Mouse (Mus musculus) midbrain, embryonic 11.5 days (tissue): ENCODE data around the gene Tbc1d7. TPM values are rescaled to one million over a fixed set of nuclear protein-coding genes. Genes with fewer than 3 reads are reported as not detected.

ENCODE experiments used
- ATAC-seq: fragments of 200-750 bp; cut with Nextera tagmentation; 2 replicates; pipeline ENCODE4 v1.8.0; 2017; ENCODE audit warnings: moderate TSS enrichment, moderate library complexity; ENCODE audit not compliant: low FRiP score
- DNase-seq: peaks from one replicate; pipeline ENCODE4 v3.0.0; 2015; ENCODE audit warnings: low spot score; ENCODE audit errors: missing footprints
- H3K27ac ChIP-seq: fragments of 300-500 bp; sonication (generic); 2 replicates; pipeline ENCODE4 v1.5.1; 2014; ENCODE audit warnings: low read depth, low read length
- H3K27me3 ChIP-seq: fragments of 300-500 bp; sonication (generic); 2 replicates; pipeline ENCODE4 v1.6.1; 2014; ENCODE audit warnings: mild to moderate bottlenecking, low read length, moderate library complexity, mixed read lengths; ENCODE audit not compliant: control insufficient read depth, insufficient read depth
- H3K36me3 ChIP-seq: fragments of 300-500 bp; sonication (generic); 2 replicates; pipeline ENCODE4 v1.6.1; 2014; ENCODE audit warnings: mild to moderate bottlenecking, low read length, moderate library complexity, mixed read lengths; ENCODE audit not compliant: control insufficient read depth, insufficient read depth
- H3K4me1 ChIP-seq: fragments of 300-500 bp; sonication (generic); 2 replicates; pipeline ENCODE4 v1.6.1; 2014; ENCODE audit warnings: low read length; ENCODE audit not compliant: control insufficient read depth, insufficient read depth
- H3K4me2 ChIP-seq: fragments of 300-500 bp; sonication (generic); 2 replicates; pipeline ENCODE4 v1.6.1; 2014; ENCODE audit warnings: mild to moderate bottlenecking, moderate library complexity
- H3K4me3 ChIP-seq: fragments of 300-500 bp; sonication (generic); 2 replicates; pipeline ENCODE4 v1.5.1; 2014; ENCODE audit warnings: low read depth, low read length
- H3K9ac ChIP-seq: fragments of 300-500 bp; sonication (generic); 2 replicates; pipeline ENCODE4 v1.6.1; 2014; ENCODE audit warnings: low read length
- H3K9me3 ChIP-seq: fragments of 300-500 bp; sonication (generic); 2 replicates; pipeline ENCODE4 v1.6.1; 2016; ENCODE audit warnings: low read length; ENCODE audit not compliant: control insufficient read depth
- WGBS: fragments of 180-500 bp; shearing (Covaris S2); extraction: QIAGEN DNeasy Blood & Tissue Kit; methylation state at CpG from one replicate; pipeline ENCODE4 v1.1.7; 2014; 5-methylcytosine and 5-hydroxymethylcytosine counted together
- polyA plus RNA-seq: library from polyadenylated mRNA; unstranded; fragments of >200 nt; fragmentation: Nextera tagmentation; extraction: Ambion mirVana; gene quantifications from 2 replicates; pipeline ENCODE4 v1.2.1, GENCODE M21; 2014

Gene Tbc1d7
- polyA plus RNA-seq, result 70.2 and 71.5 TPM in 2 replicates

DNA sequence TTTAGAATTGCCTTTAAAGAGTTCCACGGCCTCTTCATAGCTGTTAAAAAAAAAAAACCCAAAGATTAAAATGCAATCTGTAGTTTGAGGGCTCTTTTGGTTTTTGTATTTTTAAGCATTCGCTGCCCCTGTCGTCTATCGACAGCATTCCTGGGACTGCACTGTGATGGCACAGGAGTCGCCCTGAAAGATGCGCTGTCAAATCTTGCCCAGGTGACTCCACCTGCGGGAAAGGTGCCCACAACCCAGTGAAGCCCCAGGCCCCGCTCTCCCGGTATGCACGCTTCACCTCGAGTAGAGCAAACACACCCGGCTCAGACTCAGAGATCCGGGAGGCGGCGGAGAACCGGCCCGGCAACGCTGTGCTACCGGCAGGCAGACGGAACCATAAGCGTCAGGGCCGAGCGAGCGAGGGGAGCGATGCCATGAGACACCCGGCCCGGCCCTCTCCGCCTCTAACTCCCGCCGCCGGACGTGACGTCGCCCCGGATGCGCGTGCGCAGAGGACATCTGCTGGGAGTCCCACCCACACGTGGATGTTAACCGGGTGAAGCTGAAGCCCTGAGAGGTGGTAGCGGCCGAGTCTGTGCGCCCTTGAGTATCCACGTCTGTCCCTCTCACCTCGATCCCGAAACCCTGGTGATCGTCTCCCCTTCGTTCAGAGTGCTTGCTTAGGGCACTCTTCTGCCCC is at the start of gene Tbc1d7:
Tbc1d7 (minus strand) TSS at position 482 of the 691 bp plus-strand sequence.
- no peaks in the 10 kb centered on the region for H3K27me3 ChIP-seq
- DNase-seq (peak; percentile 100), ATAC-seq (peak; percentile 95)
- peak within 1 kb of the TSS; percentile 33; the same call in 1 of the 2 replicates for H3K27ac ChIP-seq
- WGBS, result 1% methylated on average over 48 of the region's 48 CpGs
- H3K9me3 ChIP-seq, result no peaks in the 10 kb centered on the region
- H3K9ac ChIP-seq, result peak within 1 kb of the TSS; percentile 77
- peak within 1 kb of the TSS; percentile 56 for H3K4me2 ChIP-seq
- H3K4me1 ChIP-seq, result 0 out of 2 replicates have a peak, but pooled peaks cover 3% of the 10 kb centered on the region
- peak within 1 kb of the TSS; percentile 56 for H3K4me3 ChIP-seq
- H3K36me3 ChIP-seq, result peaks cover 2% of the 10 kb centered on the region; the same call in 1 of the 2 replicates

DNA sequence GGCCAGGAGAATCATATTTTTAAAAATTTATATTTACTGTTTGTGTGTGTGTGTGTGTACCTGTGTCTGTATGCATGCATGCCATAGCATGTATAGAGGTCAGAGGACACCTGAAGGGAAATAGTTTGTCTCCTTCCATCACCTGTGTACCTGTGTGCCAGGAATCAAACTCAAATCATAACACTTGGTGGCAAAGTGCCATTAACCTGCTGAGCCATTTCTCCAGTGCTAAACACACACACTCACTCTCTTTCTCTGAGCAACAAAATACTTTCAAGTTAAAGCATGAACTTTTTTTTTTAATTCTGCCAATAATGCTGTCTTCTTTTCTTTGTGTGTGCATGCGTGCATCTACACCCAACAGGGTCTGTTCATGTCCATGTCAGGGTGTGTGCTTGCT is 49.3 kb upstream of the Tbc1d7 start:
- no peaks in the 10 kb centered on the region for H3K27me3 ChIP-seq
- ATAC-seq (no peak), DNase-seq (no peak)
- no peak overlapping the region for H3K4me2 ChIP-seq
- 94% methylated on average over 1 of the region's 1 CpGs for WGBS
- H3K9me3 ChIP-seq, result no peaks in the 10 kb centered on the region
- no peak overlapping the region for H3K27ac ChIP-seq
- 0 out of 2 replicates have a peak, but pooled peaks cover 6% of the 10 kb centered on the region for H3K4me1 ChIP-seq
- H3K36me3 ChIP-seq, result no peaks in the 10 kb centered on the region
- no peak overlapping the region for H3K4me3 ChIP-seq
- H3K9ac ChIP-seq, result no peak overlapping the region

DNA sequence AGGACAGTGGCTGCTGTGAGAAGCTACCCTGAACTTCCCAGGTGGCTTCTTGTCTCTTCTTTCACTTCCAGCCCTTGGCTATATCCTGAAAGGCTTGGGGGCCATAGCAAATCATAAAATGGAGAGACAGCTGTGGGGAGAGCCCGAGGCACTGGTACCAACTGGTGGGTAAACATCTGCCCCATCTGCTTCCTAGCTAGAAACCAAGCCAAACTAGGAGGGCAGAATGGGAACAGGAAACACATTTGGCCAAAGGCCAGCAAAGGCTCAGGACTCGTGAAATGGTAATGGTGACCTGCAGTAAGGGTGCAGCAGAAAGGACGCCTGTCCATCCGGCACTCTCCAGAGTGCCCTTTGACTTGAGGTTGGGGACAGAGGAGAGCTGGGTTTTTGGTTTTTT is 47.5 kb upstream of the Tbc1d7 start:
- Histone ChIP-seq H3K36me3 (no peaks in the 10 kb centered on the region), H3K4me1 (peaks cover 12% of the 10 kb centered on the region; the same call in 1 of the 2 replicates), H3K4me2 (no peak overlapping the region), H3K27ac (no peak overlapping the region), H3K27me3 (no peaks in the 10 kb centered on the region), H3K9ac (no peak overlapping the region), H3K9me3 (no peaks in the 10 kb centered on the region), H3K4me3 (no peak overlapping the region)
- no peak for ATAC-seq
- 77% methylated on average over 4 of the region's 4 CpGs for WGBS
- peak; percentile 45 for DNase-seq

DNA sequence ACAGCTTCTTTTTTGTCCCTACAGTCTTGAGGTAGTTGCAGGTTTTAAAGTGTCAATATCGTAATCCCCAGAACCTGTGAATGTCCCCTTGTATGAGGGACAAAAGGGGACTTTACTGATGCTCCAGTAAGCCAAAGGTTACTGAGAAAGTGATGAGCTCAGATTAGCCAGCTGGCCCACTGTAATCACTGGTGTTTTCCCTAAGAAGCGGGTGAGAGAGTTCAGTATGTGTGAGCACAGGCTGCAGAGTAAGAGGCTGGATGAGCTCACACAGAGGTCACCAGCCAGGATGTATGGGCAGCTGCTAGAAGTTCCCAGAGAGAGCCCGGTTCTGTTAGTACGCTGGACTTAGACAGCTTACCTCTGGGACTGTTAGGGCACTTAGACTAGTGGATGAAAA is 47.0 kb upstream of the Tbc1d7 start:
- peak; percentile 65 for DNase-seq
- no peak for ATAC-seq
- Histone ChIP-seq H3K4me1 (peaks cover 12% of the 10 kb centered on the region; the same call in 1 of the 2 replicates), H3K9me3 (no peaks in the 10 kb centered on the region), H3K27ac (no peak overlapping the region), H3K9ac (no peak overlapping the region), H3K27me3 (no peaks in the 10 kb centered on the region), H3K4me2 (no peak overlapping the region), H3K4me3 (no peak overlapping the region), H3K36me3 (no peaks in the 10 kb centered on the region)
- WGBS, result 68% methylated on average over 4 of the region's 4 CpGs

DNA sequence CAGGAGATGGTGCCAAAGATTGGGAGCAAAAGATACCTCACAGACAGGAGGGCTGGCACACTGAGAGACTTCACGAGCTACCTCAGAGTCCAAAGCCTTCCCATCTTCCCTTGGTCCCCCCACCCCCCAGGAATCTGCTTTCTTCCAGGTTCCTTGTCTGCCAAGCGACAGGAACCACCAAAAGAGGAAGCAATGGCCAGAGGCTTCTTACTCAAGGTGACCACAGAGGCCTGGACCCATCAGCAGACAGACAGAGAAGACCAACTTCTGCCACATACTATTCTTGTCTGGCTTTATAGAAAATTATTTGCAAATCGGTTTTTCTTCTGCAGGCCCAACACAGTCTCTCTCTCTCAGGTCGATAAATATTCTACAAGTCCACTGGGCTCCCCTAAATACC is 46.4 kb upstream of the Tbc1d7 start:
- Histone ChIP-seq H3K4me2 (no peak overlapping the region), H3K9me3 (no peaks in the 10 kb centered on the region), H3K27me3 (no peaks in the 10 kb centered on the region), H3K36me3 (no peaks in the 10 kb centered on the region), H3K27ac (no peak overlapping the region), H3K4me3 (no peak overlapping the region), H3K9ac (no peak overlapping the region), H3K4me1 (peaks cover 12% of the 10 kb centered on the region; the same call in 1 of the 2 replicates)
- DNase-seq (peak; percentile 47), ATAC-seq (no peak)
- 81% methylated on average over 4 of the region's 4 CpGs for WGBS

DNA sequence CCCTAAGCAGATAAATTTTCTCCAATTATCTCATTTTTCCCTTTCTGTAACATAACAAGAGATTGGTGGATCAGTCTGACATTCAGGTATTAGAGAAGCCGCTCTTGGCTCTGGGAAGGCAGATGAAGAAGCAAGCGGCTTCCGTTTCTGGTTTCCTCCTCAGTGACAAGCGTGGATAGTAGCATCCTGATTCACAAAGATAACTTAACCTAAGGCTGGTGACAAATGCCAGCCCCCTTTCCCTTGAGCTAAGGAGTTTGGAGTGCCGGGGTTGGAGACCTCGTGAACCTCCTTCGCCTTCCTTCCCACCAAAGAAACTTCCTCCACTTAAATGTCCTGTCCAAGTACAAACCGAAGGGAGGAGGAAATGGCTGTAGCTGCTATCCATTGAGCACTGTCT is 45.8 kb upstream of the Tbc1d7 start:
- Histone ChIP-seq H3K4me2 (no peak overlapping the region), H3K27me3 (no peaks in the 10 kb centered on the region), H3K4me3 (no peak overlapping the region), H3K9ac (no peak overlapping the region), H3K9me3 (no peaks in the 10 kb centered on the region), H3K4me1 (peaks cover 12% of the 10 kb centered on the region; the same call in 1 of the 2 replicates), H3K27ac (no peak overlapping the region), H3K36me3 (no peaks in the 10 kb centered on the region)
- WGBS, result 90% methylated on average over 8 of the region's 8 CpGs
- no peak for ATAC-seq
- no peak for DNase-seq

DNA sequence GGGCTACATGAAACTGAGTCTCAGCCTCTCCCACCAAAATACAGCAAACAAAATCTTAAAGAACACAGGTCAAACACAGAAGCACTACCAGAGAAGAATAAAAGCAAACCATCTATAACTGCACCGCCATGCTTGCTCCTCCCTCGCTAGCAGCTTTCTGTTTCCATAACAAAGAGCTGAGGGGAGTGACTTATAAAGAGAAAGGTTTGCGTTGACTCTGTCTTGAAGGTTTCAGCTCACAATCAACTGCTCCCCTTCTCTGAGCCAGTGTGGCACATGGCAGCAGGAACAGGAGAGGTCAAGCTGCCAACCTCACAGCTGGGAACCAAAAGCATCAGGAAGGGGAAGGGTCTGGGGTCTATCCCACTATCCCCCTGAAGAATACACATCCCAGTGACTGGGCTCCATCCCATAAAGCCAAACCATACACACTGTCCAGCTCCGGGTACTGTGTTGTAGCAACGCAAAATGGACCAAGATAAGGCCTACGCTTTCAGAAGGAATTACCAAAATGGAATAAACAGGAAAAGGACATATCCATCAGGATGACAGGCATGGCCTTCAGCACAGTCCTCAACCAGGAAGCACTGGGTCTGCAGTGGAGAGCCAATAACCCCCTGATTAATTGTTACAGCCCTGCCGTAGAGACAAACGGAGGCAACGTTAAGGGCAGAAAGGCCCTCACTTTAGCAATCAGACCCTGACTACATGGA is 44.8 kb upstream of the Tbc1d7 start:
- ATAC-seq (no peak), DNase-seq (peak; percentile 75)
- 76% methylated on average over 9 of the region's 9 CpGs for WGBS
- Histone ChIP-seq H3K4me1 (peaks cover 12% of the 10 kb centered on the region; the same call in 1 of the 2 replicates), H3K27ac (no peak overlapping the region), H3K9me3 (no peaks in the 10 kb centered on the region), H3K4me3 (no peak overlapping the region), H3K36me3 (no peaks in the 10 kb centered on the region), H3K9ac (no peak overlapping the region), H3K4me2 (no peak overlapping the region), H3K27me3 (no peaks in the 10 kb centered on the region)

DNA sequence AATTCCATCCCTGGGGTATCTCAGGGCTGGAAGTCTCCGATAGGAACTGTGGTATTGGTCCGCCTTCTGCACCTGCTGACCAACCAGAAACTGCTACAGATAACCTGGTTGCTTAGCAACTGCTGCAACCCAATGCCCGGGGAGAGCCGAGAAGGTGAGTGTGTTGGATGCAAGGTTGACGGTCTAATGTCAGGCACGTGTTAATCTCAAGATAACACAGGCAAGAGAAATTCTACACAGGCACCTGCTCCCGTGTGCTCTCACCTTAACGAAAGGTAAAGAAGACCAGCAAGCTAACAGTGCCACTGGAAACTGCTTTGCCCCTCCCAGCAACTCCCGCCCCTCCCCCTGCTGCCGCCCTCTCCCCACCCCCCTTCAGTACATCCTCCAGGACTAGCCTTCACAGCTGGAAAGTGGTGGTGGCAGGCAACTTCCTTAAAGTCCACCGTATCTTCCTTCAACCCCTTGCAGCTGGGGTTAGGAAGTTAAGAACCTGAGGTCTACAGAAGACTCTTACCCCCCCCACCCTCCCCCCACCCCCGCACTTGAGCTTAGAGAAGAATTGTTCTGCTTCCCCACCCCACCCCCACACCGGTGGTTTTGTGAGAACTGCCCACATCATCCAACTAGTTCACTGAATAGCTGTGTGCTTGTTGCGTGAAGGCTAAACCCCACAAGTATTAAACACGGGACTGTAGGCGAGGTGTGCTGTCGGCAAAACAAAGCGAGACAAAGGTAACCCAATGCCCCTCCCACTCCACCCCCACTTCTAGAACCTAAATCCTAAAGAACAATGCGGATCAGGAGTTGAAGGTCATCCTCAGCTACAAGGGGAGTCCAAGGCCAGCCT is 44.1 kb upstream of the Tbc1d7 start:
- H3K4me1 ChIP-seq, result peaks cover 12% of the 10 kb centered on the region; the same call in 1 of the 2 replicates
- no peaks in the 10 kb centered on the region for H3K9me3 ChIP-seq
- WGBS, result 15% methylated on average over 18 of the region's 19 CpGs
- H3K4me2 ChIP-seq, result peak overlapping the region; percentile 20; the same call in 1 of the 2 replicates
- H3K27ac ChIP-seq, result no peak overlapping the region
- H3K27me3 ChIP-seq, result no peaks in the 10 kb centered on the region; the same call in 1 of the 2 replicates
- ATAC-seq, result peak; percentile 61; the same call in 1 of the 2 replicates
- DNase-seq, result peak; percentile 31
- no peaks in the 10 kb centered on the region for H3K36me3 ChIP-seq
- no peak overlapping the region for H3K9ac ChIP-seq
- H3K4me3 ChIP-seq, result no peak overlapping the region
